In genomic region chr11:16969650-16970049, GRCm38 (mm10) we compare ENCODE assay signal across 21 mouse cellular contexts. TPM values are rescaled to one million over a fixed set of nuclear protein-coding genes. Genes with fewer than 3 reads are reported as not detected.
DNase-seq lines count a peak whose midpoint lies in the region; ATAC-seq and TF ChIP-seq lines count a peak whose summit lies in the region.
"Had no signal": no experiment of that assay in that cellular context is flagged by ENCODE, and none has a peak within 500 bp of the region (broad histone marks: within the 10 kb centered on the region; RNA-seq: fewer than 3 reads in every experiment).

No protein-coding gene starts in this region.

- peak overlapping the region; percentile 58 for H3K27ac ChIP-seq in bone marrow macrophage, adult 2 months (ENCODE audit: insufficient read depth, low read depth, low read length)
- H3K27ac ChIP-seq: heart, embryonic 13.5 days; kidney, embryonic 15.5 days; midbrain, embryonic 12.5 days; neural tube, embryonic 13.5 days had no signal

- peak; percentile 88 for ATAC-seq in megakaryocyte, adult 5-6 weeks (ENCODE audit: poor library complexity, severe bottlenecking)
- ATAC-seq: forebrain, embryonic 14.5 days; hindbrain, embryonic 16.5 days had no signal

- peaks cover 12% of the 10 kb centered on the region for H3K4me1 ChIP-seq in bone marrow macrophage, adult 2 months (ENCODE audit: control insufficient read depth, insufficient read depth, low read length)
- H3K4me1 ChIP-seq: heart, embryonic 13.5 days; kidney, embryonic 15.5 days; midbrain, embryonic 12.5 days; neural tube, embryonic 13.5 days had no signal

- DNase-seq in spleen, postnatal 36 days (ENCODE audit: low spot score in 2 of 2) = peak; percentile 29 to 51
- DNase-seq in spleen, postnatal 4 days (ENCODE audit: low spot score in 2 of 2) = no peak
- DNase-seq in MN1 (ENCODE audit: low spot score) = no peak
- DNase-seq in left cerebral cortex, adult 11 months (ENCODE audit: low spot score) = no peak
- DNase-seq in testis, postnatal 10 days (ENCODE audit: low spot score) = no peak
- DNase-seq: adrenal gland, postnatal 25 days; cerebellum, adult 18-20 months; cerebellum, postnatal 14 days; heart, postnatal 14 days; kidney, adult 18-20 months; kidney, postnatal 36 days; thymus, postnatal 4 days had no signal

- H3K4me3 ChIP-seq in bone marrow macrophage, adult 2 months (ENCODE audit: insufficient read depth, low read length) = no peak overlapping the region
- H3K4me3 ChIP-seq: heart, embryonic 13.5 days; kidney, embryonic 15.5 days; megakaryocyte, embryonic 14.5 days; midbrain, embryonic 12.5 days; neural tube, embryonic 13.5 days had no signal

- no peak for TF ChIP-seq CTCF in bone marrow macrophage, adult 2 months (IDR thresholded peaks at IDR 0.05; ENCODE audit: low read depth, low read length)

- TF ChIP-seq POLR2A in bone marrow macrophage, adult 2 months (IDR thresholded peaks at IDR 0.05; ENCODE audit: borderline replicate concordance, low read depth, low read length) = no peak

RNA-seq across cellular contexts. Expression of gene Fbxo48, which starts 18.5 kb away (rescaled TPM):
- polyA plus RNA-seq in bone marrow macrophage, adult 2 months (2012; ENCODE audit: insufficient read depth, insufficient read length, missing spikeins) = 3.3 and 4.0 TPM in 2 replicates
- total RNA-seq in megakaryocyte, adult 5-6 weeks (2015) = 10.6 and 11.4 TPM in 2 replicates
- total RNA-seq in megakaryocyte, adult 5-6 weeks (2017) = 11.3 and 12.2 TPM in 2 replicates

Comparison
In these comparisons a context has a peak if more than half of its experiments do, and no peak if none do; other contexts are left out.
1. DNase-seq: peak in spleen, postnatal 36 days (2 of 2); none in spleen, postnatal 4 days (0 of 2), MN1 (single experiment), left cerebral cortex, adult 11 months (single experiment) and testis, postnatal 10 days (single experiment).